Mouse (Mus musculus) bone marrow, adult 2 months (tissue): ENCODE data around the gene Alox5ap.

Experiments
- CTCF ChIP-seq: fragments of 200-500 bp; IDR thresholded peaks from 2 replicates; pipeline ENCODE4 v1.5.1; 2011; ENCODE audit warnings: low read length, control low read depth; ENCODE audit not compliant: control insufficient read depth, insufficient read depth
- POLR2A ChIP-seq: fragments of 200-500 bp; IDR thresholded peaks from 2 replicates; pipeline ENCODE4 v1.6.1; 2011; ENCODE audit warnings: low read depth, mild to moderate bottlenecking, control low read depth, low read length, borderline replicate concordance; ENCODE audit not compliant: control insufficient read depth

- TF ChIP-seq CTCF = no peak
- TF ChIP-seq POLR2A = no peak
Measured at GRCm38 (mm10) chr5:149324739-149325138, 60.2 kb downstream of the Alox5ap start.
